Comparison of ENCODE assay signal across 1 mouse cellular context in genomic region chr5:105519096-105519975, GRCm38 (mm10).
TF ChIP-seq lines count a peak whose summit lies in the region.

TSS of gene Lrrc8c (plus strand) at chr5:105519388.

TF ChIP-seq in CH12.LX, 34 proteins besides CTCF, POLR2A, EP300 and RAD21 (continued from another document):
- TF ChIP-seq PAX5 (IDR thresholded peaks at IDR 0.05; ENCODE audit: low read length) (no peak), MXI1 (IDR thresholded peaks at IDR 0.05; ENCODE audit: low read depth, low read length) (peak; percentile 22; the same call in 1 of the 2 replicates), JUND (conservative IDR thresholded peaks at IDR 0.05; ENCODE audit: low read depth, low read length) (no peak), MAX (IDR thresholded peaks at IDR 0.05; ENCODE audit: low read length) (no peak), IRF4 (IDR thresholded peaks at IDR 0.05; ENCODE audit: low read depth, low read length) (no peak)
